Mouse (Mus musculus) embryonic facial prominence, embryonic 13.5 days (tissue): ENCODE data around the gene Dcun1d4. TPM values are rescaled to one million over a fixed set of nuclear protein-coding genes. Genes with fewer than 3 reads are reported as not detected.

ENCODE experiments used
- ATAC-seq: fragments of 200-750 bp; cut with Nextera tagmentation; 2 replicates; pipeline ENCODE4 v1.8.0; 2017; ENCODE audit warnings: low read depth; ENCODE audit not compliant: insufficient number of reproducible peaks, insufficient read depth, low FRiP score, low TSS enrichment
- H3K27ac ChIP-seq: fragments of 300-500 bp; sonication (generic); 2 replicates; pipeline ENCODE4 v1.5.1; 2015; ENCODE audit warnings: moderate library complexity, mild to moderate bottlenecking, inconsistent platforms
- H3K27me3 ChIP-seq: fragments of 300-500 bp; sonication (generic); 2 replicates; pipeline ENCODE4 v1.6.1; 2015; ENCODE audit warnings: mild to moderate bottlenecking, inconsistent platforms
- H3K36me3 ChIP-seq: fragments of 300-500 bp; sonication (generic); 2 replicates; pipeline ENCODE4 v1.6.1; 2015; ENCODE audit warnings: mild to moderate bottlenecking, inconsistent platforms
- H3K4me1 ChIP-seq: fragments of 300-500 bp; sonication (generic); 2 replicates; pipeline ENCODE4 v1.6.1; 2015; ENCODE audit warnings: inconsistent platforms
- H3K4me2 ChIP-seq: fragments of 300-500 bp; sonication (generic); 2 replicates; pipeline ENCODE4 v1.6.1; 2015; ENCODE audit warnings: moderate library complexity, mild to moderate bottlenecking, inconsistent platforms
- H3K4me3 ChIP-seq: fragments of 300-500 bp; sonication (generic); 2 replicates; pipeline ENCODE4 v1.5.1; 2015; ENCODE audit warnings: mild to moderate bottlenecking, inconsistent platforms
- H3K9ac ChIP-seq: fragments of 300-500 bp; sonication (generic); 2 replicates; pipeline ENCODE4 v1.6.1; 2015; ENCODE audit warnings: mild to moderate bottlenecking, inconsistent platforms
- H3K9me3 ChIP-seq: fragments of 300-500 bp; sonication (generic); 2 replicates; pipeline ENCODE4 v1.6.1; 2016; ENCODE audit warnings: inconsistent platforms
- WGBS: fragments of 180-500 bp; shearing (Covaris S2); methylation state at CpG from one replicate; pipeline ENCODE4 v1.1.7; 2015; ENCODE audit warnings: mixed read lengths; 5-methylcytosine and 5-hydroxymethylcytosine counted together
- polyA plus RNA-seq: library from polyadenylated mRNA; unstranded; fragments of >200 nt; fragmentation: Nextera tagmentation; extraction: Ambion mirVana; gene quantifications from 2 replicates; pipeline ENCODE4 v1.2.1, GENCODE M21; 2015

The Dcun1d4 gene
- polyA plus RNA-seq, 1 experiment from 2014 or later = 28.6 TPM

DNA sequence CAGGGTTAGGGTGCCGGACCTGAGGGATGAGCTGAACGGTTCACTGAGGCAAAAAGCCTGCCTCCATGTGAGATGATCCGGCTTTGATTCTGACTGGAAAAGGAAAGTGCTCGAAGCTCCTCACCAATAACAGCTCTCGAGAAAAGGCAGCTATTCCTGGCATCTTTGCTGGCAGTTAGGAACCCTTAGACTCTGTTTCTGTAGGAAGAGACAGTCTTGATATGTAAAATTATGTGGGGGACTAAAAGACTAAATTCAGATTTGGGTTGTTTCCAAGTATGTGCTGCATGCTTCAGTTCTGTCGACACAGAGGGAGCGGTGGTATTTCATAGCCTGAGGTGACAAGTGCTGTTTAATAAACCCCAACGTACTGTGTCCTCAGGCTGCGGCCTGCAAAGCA is 52.1 kb downstream of the Dcun1d4 start:
- Histone ChIP-seq H3K4me3 (no peak overlapping the region), H3K4me1 (peaks cover under 1% of the 10 kb centered on the region; the same call in 1 of the 2 replicates), H3K27ac (no peak overlapping the region), H3K27me3 (no peaks in the 10 kb centered on the region), H3K36me3 (peaks cover 69% of the 10 kb centered on the region), H3K9ac (no peak overlapping the region), H3K9me3 (no peaks in the 10 kb centered on the region), H3K4me2 (no peak overlapping the region)
- no peak for ATAC-seq
- WGBS = 80% methylated on average over 9 of the region's 9 CpGs

DNA sequence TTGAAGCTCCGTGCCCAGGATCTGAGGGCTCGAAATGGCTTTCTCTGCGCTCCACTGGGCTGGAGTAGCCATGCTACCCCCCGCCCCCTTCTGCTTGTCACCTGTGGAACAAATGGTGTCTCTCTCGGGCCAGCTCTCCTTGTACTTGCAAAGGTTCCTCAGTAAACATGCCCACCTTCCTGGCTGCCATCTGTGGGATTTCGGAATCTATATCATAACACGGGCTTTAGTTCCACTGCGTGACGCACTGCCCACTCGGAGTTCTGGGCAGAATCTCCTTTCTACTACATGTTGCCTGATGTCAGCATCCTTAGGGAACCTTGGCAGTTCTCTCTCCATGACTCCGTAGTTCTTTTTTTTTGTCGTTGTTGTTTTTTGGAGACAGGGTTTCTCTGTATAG is 56.9 kb downstream of the Dcun1d4 start:
- Histone ChIP-seq H3K9me3 (no peaks in the 10 kb centered on the region), H3K4me3 (no peak overlapping the region), H3K36me3 (peaks cover 49% of the 10 kb centered on the region), H3K4me2 (no peak overlapping the region), H3K9ac (no peak overlapping the region), H3K27ac (no peak overlapping the region), H3K4me1 (peaks cover 11% of the 10 kb centered on the region), H3K27me3 (no peaks in the 10 kb centered on the region)
- ATAC-seq = no peak
- WGBS = 92% methylated on average over 12 of the region's 12 CpGs

DNA sequence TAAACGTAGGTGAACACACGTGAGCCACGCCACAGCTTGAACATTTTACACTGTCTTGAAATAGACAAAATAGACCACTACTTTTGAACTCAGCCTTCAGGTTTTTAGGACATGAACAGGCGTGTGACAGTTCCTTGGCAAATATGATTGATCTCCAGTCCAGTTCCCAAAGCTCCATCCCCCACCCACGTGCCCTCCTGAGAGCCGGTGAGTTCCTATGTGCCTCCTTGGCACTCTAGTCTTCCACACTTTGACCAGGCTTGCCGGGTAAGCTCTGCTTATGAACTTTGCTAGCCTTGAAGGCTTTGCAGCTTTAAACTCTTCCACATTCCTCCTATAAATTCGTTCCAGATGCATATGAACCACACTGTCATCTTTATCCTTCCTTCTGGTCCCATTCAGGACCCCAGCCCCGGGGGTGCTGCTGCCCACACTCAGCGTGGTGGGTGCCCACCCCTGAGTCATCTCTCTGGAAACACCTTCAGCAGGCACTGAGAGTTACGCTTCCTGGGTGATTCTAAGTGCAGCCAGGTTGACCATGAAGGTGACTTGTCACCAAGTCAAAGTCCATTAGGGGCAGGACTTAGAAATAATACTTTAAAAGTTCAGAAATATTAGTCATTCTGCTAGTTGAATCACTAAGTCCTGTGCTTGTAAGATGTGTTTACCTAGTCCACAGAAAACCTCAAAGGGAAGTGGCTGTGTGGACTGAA is 57.9 kb downstream of the Dcun1d4 start:
- Histone ChIP-seq H3K27me3 (no peaks in the 10 kb centered on the region), H3K4me2 (no peak overlapping the region), H3K9ac (no peak overlapping the region), H3K27ac (no peak overlapping the region), H3K4me3 (no peak overlapping the region), H3K4me1 (peaks cover 11% of the 10 kb centered on the region), H3K36me3 (peaks cover 46% of the 10 kb centered on the region), H3K9me3 (no peaks in the 10 kb centered on the region)
- no peak for ATAC-seq
- WGBS = 62% methylated on average over 11 of the region's 11 CpGs

DNA sequence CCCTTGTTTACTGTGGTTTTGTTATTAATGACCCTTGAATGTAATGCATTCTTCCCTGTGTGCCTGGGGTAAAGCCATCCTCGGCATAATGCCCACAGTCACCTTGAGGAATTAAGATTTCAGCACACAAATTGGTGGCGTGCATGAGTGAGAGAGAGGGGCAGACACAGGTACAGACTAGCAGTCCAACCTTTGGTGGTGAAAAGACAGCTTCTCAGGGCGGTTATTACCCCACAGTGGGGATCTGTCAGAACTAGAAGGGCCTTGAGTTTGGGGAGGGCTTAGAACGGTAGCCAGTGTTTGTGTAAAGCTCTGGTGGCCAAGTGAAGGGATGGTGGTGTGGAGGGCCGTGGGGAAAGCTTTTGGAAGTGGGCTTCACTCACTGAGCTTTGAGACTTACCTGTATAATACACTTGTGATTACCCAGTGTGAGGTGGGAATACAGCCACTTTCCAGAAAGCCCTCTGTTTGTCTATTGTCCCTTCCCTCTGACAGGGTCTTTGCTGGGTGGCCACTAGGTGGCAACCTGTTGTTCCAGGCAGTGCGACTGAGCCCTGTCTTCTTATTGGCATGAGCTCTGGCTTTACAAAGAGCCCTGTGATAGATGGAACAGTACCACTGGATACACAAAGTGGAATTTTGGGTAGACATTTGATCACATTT is 59.2 kb downstream of the Dcun1d4 start:
- 60% methylated on average over 6 of the region's 6 CpGs for WGBS
- Histone ChIP-seq H3K27ac (no peak overlapping the region), H3K9ac (no peak overlapping the region), H3K9me3 (no peaks in the 10 kb centered on the region), H3K4me2 (no peak overlapping the region), H3K27me3 (no peaks in the 10 kb centered on the region), H3K4me1 (peaks cover 11% of the 10 kb centered on the region), H3K4me3 (no peak overlapping the region), H3K36me3 (peaks cover 49% of the 10 kb centered on the region)
- no peak for ATAC-seq

DNA sequence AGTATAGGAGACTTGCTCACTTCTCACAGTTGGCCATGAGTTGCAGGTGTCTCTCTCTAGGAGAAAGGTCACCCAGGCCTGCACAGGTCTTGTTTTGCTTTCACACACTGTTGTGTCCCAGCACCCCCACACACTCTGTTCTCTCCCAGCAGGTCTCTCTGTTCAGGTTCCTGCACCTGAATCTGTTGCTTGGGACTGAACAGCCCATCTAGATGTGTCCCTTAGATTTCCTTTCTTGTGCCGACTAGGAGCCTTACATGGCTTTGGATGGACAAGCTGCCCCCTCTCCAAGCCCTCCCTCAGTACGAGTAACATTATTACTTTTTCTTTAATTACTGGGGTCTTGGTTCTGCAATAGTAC is 59.7 kb downstream of the Dcun1d4 start:
- no peak overlapping the region for H3K4me3 ChIP-seq
- 94% methylated on average over 2 of the region's 2 CpGs for WGBS
- no peak overlapping the region for H3K4me2 ChIP-seq
- peaks cover 11% of the 10 kb centered on the region for H3K4me1 ChIP-seq
- no peaks in the 10 kb centered on the region for H3K9me3 ChIP-seq
- H3K27ac ChIP-seq = no peak overlapping the region
- H3K27me3 ChIP-seq = no peaks in the 10 kb centered on the region
- H3K36me3 ChIP-seq = peaks cover 50% of the 10 kb centered on the region
- no peak overlapping the region for H3K9ac ChIP-seq
- no peak for ATAC-seq

DNA sequence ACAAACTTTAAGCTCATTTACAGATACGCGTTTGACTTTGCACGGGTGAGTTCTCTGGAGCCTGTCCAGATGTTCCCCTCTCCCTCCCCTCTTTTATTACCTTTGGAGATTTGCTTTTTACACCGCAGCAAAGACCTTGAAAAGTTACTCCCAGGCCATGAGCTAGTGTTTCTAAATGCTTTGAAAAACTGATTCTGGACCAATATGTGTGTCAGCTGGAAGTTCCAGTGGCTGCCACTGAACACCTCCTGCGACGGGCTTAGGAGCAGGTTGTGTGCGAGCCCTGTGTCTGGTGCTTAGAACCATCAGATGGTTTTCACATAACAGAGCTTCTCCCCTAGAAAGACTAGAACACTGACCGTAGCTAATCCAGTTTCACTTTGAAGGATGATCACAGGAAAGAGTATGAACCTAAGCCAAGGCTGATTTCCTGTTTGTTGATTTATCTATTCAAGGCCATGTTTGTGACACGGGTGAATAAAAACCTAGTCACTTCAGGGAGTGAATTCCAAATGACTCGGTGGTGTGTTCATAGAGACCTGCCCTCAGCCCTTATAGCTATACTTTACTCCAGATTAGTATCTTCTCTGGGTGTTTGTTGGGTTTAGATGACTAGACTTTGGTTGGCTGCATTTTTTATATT is 63.4 kb downstream of the Dcun1d4 start:
- no peak for ATAC-seq
- Histone ChIP-seq H3K9ac (no peak overlapping the region), H3K36me3 (peaks cover 31% of the 10 kb centered on the region), H3K27me3 (no peaks in the 10 kb centered on the region), H3K4me3 (no peak overlapping the region), H3K4me2 (no peak overlapping the region), H3K27ac (no peak overlapping the region), H3K9me3 (no peaks in the 10 kb centered on the region), H3K4me1 (no peaks in the 10 kb centered on the region)
- 81% methylated on average over 10 of the region's 10 CpGs for WGBS

DNA sequence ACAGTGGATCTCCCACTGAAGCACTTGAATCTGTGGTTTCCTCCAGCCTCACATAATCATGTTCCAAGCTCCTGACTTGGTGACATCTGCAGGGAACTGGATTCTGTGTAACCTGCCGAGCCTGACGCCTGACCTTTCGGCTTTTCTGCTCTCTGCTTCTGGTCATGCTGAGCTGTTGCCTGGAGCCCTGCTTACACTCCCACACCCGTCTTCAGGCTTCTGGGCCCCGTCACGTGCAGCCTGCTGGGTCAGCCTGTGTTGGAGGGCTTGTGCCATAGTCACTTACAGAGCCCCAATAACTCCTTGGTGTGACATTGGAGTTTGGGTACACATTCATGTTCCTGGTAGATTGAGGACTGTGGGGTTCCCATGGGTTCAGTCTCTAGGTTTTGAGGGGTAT is 64.8 kb downstream of the Dcun1d4 start:
- no peak overlapping the region for H3K9ac ChIP-seq
- WGBS = 73% methylated on average over 6 of the region's 6 CpGs
- no peaks in the 10 kb centered on the region for H3K4me1 ChIP-seq

DNA sequence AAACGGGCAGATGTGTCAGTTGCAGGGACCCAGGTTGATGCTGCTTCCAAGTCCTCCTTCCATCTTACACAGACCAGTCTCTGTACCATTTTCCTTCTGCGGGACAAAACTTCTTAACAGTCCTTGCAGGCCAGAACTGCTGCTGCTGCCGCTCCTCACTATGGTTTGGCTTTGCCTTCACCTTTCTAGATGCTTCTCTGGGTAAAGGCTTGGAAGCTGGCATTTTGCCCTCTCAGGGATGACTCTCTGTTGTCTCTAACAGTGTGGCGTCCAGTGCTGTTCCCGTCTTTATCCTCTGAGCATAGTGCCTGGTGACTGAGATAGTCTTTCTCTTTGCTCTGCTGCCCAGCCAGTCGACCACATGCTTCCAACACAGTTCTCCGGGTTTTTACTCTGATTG is 66.5 kb downstream of the Dcun1d4 start:
- WGBS = 91% methylated on average over 7 of the region's 7 CpGs
- ATAC-seq = no peak
- Histone ChIP-seq H3K27me3 (no peaks in the 10 kb centered on the region), H3K4me3 (no peak overlapping the region), H3K9ac (no peak overlapping the region), H3K27ac (no peak overlapping the region), H3K4me1 (no peaks in the 10 kb centered on the region), H3K4me2 (no peak overlapping the region), H3K9me3 (no peaks in the 10 kb centered on the region), H3K36me3 (peaks cover 34% of the 10 kb centered on the region)

More for the DNA sequence above, 64.8 kb downstream of the Dcun1d4 start:
- no peak overlapping the region for H3K4me2 ChIP-seq
- H3K36me3 ChIP-seq = peaks cover 34% of the 10 kb centered on the region
- ATAC-seq = no peak
- H3K4me3 ChIP-seq = no peak overlapping the region
- no peaks in the 10 kb centered on the region for H3K9me3 ChIP-seq
- H3K27ac ChIP-seq = no peak overlapping the region
- H3K27me3 ChIP-seq = no peaks in the 10 kb centered on the region

DNA sequence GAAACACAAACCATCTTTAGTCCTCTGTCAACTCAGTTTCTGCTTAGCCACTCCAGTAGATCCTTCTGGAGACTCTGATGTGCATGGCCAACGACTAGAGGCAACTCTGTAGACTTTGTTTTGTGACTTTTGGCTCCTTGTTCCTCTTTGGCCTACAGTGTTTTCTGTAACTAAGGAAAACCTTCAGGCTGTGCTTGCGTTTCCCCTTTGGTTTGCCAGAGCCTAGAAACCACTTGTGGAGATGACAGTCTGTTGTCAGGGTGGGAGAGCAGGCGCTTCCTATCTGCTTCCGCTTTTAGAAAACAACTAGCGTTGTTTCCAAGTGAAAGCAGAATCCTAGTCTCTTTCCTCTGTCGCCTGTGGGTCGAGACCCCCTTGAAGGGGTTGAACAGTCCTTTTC is 67.4 kb downstream of the Dcun1d4 start:
- H3K9me3 ChIP-seq = no peaks in the 10 kb centered on the region
- no peak overlapping the region for H3K9ac ChIP-seq
- 87% methylated on average over 7 of the region's 7 CpGs for WGBS
- no peak for ATAC-seq
- H3K36me3 ChIP-seq = peaks cover 35% of the 10 kb centered on the region
- H3K4me3 ChIP-seq = no peak overlapping the region
- H3K27me3 ChIP-seq = no peaks in the 10 kb centered on the region
- no peak overlapping the region for H3K4me2 ChIP-seq
- no peak overlapping the region for H3K27ac ChIP-seq
- H3K4me1 ChIP-seq = no peaks in the 10 kb centered on the region

DNA sequence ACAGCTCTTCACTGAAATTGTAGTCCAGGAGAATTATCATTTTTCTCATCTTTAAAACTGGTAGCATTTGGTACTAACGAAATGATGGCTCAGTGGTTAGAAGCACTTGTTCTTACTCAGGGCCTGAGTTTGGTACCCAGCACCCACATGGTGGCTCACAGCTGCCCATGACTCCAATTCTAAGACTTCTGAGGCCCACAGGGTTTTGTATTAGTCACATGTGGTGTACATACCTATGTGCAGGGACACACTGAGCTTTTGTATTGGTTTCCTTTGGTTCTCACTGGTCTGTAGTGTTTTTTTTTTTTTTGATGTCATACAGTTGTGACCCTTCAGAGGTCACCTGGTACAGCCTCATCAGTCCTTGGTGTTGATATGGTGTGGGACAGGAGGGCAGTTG is 68.0 kb downstream of the Dcun1d4 start:
- no peaks in the 10 kb centered on the region for H3K4me1 ChIP-seq
- no peaks in the 10 kb centered on the region for H3K9me3 ChIP-seq
- H3K9ac ChIP-seq = no peak overlapping the region
- peaks cover 37% of the 10 kb centered on the region for H3K36me3 ChIP-seq
- no peak for ATAC-seq
- H3K27ac ChIP-seq = no peak overlapping the region
- H3K27me3 ChIP-seq = no peaks in the 10 kb centered on the region
- no peak overlapping the region for H3K4me3 ChIP-seq
- WGBS = 93% methylated on average over 1 of the region's 1 CpGs
- no peak overlapping the region for H3K4me2 ChIP-seq

DNA sequence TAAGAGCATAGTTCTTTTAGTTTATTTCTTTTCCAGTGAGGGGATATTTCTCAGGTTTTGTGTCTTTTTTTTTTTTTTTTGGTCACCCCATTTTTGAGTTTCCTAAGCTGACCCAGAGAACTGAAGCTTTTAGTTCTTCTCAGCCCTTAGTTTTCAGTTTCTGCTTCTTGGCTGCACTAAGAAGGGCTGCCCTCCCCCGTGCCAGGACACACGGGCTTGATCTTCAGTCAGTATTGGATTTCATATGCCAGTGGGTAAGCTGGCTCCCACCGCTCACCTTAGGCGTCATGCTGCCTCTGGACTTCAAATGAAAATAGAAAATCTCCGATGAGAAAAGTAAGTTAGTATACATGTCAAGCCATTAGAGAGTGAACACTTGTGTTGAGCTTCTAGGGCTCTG is 71.0 kb downstream of the Dcun1d4 start:
- 74% methylated on average over 5 of the region's 5 CpGs for WGBS
- peaks cover 27% of the 10 kb centered on the region; the same call in 1 of the 2 replicates for H3K36me3 ChIP-seq

DNA sequence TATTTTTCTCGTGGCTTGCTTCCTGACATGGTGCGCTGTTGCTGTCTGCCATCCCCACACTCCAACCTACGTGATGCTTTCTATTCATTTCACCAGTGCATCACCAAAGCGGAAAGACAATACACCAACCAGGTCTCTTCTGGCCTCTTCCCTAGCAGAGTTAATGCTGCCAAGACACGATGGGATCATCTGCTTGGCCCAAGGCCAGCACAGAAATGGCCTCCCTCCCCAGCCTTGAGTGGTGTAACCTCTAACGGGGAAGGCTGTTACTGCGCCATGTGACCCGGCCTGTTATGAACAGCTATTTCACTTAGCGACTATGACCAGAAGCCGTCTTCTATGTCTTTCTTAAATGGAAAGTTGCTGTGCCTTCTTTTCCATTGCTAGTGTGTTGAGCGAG is 73.1 kb downstream of the Dcun1d4 start:
- ATAC-seq = no peak
- Histone ChIP-seq H3K4me1 (no peaks in the 10 kb centered on the region), H3K27ac (no peak overlapping the region), H3K9me3 (no peaks in the 10 kb centered on the region), H3K36me3 (peaks cover 37% of the 10 kb centered on the region), H3K4me2 (no peak overlapping the region), H3K27me3 (no peaks in the 10 kb centered on the region), H3K4me3 (no peak overlapping the region), H3K9ac (no peak overlapping the region)
- 92% methylated on average over 11 of the region's 11 CpGs for WGBS

More for the DNA sequence above, 71.0 kb downstream of the Dcun1d4 start:
- no peak overlapping the region for H3K27ac ChIP-seq
- no peaks in the 10 kb centered on the region for H3K4me1 ChIP-seq
- H3K9me3 ChIP-seq = no peaks in the 10 kb centered on the region
- no peak overlapping the region for H3K4me2 ChIP-seq
- H3K27me3 ChIP-seq = no peaks in the 10 kb centered on the region
- no peak for ATAC-seq
- H3K4me3 ChIP-seq = no peak overlapping the region
- H3K9ac ChIP-seq = no peak overlapping the region
